Mouse (Mus musculus) brown adipose tissue, adult 24 weeks (tissue): ENCODE results near the gene Tas2r104. TPM values are rescaled to one million over a fixed set of nuclear protein-coding genes. Genes with fewer than 3 reads are reported as not detected.

ENCODE experiments used
- H3K27ac ChIP-seq: fragments of 200-500 bp; replicated peaks from 2 replicates; pipeline ENCODE4 v1.5.1; 2012; ENCODE audit warnings: low read depth, mild to moderate bottlenecking, low read length
- H3K4me1 ChIP-seq: fragments of 200-500 bp; 2 replicates; pipeline ENCODE4 v1.6.1; 2012; ENCODE audit warnings: low read length, mixed read lengths; ENCODE audit not compliant: control insufficient read depth, insufficient read depth, insufficient read length
- H3K4me3 ChIP-seq: fragments of 200-500 bp; 2 replicates; pipeline ENCODE4 v1.5.1; 2012; ENCODE audit warnings: low read depth, mild to moderate bottlenecking, low read length, moderate library complexity; ENCODE audit not compliant: insufficient read depth
- polyA plus RNA-seq: library from polyadenylated mRNA; stranded (reverse); fragments of >200 nt; gene quantifications from 2 replicates; pipeline ENCODE4 v1.2.4, GENCODE M21; 2012; ENCODE audit not compliant: missing spikeins, insufficient read depth, insufficient read length

Gene Tas2r104
- polyA plus RNA-seq = not detected in 2 replicates

DNA sequence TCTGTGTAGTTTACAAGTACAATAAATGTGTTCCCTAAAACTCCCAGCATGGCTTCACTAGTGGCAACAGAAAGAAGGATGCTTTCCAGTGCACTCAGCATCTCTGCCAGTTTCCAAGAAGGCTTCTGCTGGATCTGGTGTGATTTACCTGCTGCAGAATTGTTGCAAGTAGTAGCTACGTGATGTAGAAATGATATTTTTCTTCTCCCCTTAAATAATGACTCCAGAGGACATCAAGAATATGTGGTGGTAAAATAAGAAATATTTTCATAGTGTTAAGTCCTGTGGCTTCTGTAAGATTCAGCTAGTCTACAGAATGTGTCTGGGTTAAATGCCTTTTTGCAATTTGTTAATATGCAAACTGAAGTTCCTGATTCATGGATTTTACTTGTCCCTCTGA, at the start of gene Tas2r104:
Gene Tas2r104, minus strand, starts transcription at position 101 of the 400 bp plus-strand sequence.
- no peak within 1 kb of the TSS for H3K4me3 ChIP-seq

DNA sequence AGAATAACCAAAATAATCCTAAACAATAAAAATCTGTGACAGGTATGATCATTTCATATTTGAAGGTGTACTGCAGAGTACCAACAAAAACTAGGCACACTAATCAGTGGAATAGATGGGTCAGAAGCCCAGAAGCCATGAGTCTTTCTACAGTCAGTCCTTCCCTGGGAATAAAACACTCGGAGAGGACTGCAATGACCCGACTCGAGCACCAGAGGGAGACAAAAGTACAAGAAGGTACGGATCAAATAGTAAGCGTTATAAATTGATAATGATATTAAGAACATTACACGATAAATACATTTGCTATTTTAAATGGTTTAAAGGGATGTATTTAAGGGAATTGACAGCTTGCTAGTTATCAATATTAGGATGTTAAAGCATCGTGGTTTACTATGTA, 27.3 kb upstream of the Tas2r104 start:
- Histone ChIP-seq H3K4me3 (no peak overlapping the region), H3K4me1 (no peaks in the 10 kb centered on the region), H3K27ac (no peak overlapping the region)

More for the DNA sequence above, at the start of gene Tas2r104:
- H3K27ac ChIP-seq = no peak within 1 kb of the TSS
- no peaks in the 10 kb centered on the region for H3K4me1 ChIP-seq

DNA sequence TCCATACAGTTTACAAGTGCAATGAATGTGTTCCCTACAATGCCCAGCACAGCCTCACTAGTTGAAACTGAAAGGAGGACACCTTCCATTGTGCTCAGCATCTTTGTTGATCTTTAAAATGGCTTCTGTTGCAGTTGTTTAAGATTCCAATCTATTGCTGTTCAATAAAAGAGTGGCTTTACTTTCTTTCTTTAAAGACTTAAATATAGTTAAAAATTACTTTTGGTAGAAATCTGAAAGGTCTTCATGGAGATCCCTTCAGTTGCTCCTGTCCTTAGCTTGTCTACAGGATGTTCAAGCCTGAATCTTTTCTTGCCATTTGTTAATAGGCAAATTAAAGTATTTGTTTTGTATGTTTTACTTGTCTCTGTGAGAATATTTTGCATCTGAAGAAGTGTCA, 4.4 kb upstream of the Tas2r104 start, which contains the start of gene Tas2r114:
Gene Tas2r114, minus strand, starts transcription at position 101 of the 400 bp plus-strand sequence.
- no peaks in the 10 kb centered on the region for H3K4me1 ChIP-seq
- no peak within 1 kb of the TSS for H3K4me3 ChIP-seq
- H3K27ac ChIP-seq = no peak within 1 kb of the TSS

DNA sequence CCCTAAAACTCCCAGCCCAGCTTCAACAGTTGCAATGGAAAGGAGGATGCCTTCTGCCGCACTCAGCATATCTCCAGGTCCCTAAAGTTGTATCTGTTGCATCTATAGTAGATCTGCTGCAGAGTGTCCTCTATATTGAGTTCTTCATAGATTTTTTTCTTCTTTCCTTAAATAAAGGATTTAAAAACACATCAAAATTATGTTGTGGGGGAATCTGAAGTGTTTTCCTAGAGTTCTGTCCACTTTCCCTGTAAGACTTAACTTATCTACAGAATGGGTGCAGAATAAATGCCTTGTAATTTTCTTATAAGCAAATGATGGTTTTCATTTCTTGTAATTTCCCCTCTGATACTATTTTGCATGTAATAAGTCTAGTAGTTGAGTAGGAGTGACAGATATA, 1.9 kb upstream of the Tas2r104 start, which contains the start of gene Tas2r105:
Gene Tas2r105, minus strand, starts transcription at position 101 of the 400 bp plus-strand sequence.
- Histone ChIP-seq H3K4me3 (no peak within 1 kb of the TSS), H3K27ac (no peak within 1 kb of the TSS), H3K4me1 (no peaks in the 10 kb centered on the region)

DNA sequence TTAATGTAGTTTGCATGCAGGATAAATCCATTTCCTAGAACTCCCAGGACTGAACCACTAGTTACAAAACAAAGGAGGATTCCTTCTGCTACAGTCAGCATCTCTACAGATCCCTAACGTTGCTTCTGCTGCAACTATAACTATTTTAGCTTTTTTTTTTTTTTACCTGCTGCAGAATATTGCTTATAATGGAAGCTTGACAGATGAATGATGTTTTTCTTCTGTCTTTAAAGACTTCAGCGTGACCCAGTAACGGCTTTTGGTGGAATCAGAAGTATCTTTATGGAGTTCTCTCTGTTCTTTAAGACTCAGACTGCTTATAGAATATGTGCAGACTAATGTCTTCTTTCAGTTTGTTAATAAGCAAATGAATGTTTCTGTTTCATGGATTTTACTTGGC, 6.8 kb downstream of the Tas2r104 start, which contains the start of gene Tas2r106:
Gene Tas2r106, minus strand, starts transcription at position 101 of the 400 bp plus-strand sequence.
- Histone ChIP-seq H3K27ac (no peak within 1 kb of the TSS), H3K4me3 (no peak within 1 kb of the TSS), H3K4me1 (no peaks in the 10 kb centered on the region)

DNA sequence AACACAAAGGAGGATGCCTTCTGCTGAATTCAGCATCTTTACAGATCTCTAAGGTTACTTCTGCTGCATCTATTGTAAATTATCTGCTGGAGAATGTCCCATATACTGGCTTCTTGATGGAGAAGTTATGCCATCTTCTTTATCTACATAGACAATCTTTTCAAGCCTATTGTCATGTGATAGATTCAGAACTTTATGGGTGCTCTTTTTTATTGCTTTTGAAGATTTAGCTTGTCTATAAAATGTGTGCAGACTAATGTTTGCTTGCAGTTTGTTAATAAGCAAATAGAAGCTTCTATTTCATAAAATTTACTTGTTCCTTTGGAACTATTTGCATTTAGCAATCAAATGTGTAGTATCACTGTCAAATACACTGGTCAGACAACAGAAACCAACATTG, 25.5 kb downstream of the Tas2r104 start, which contains the start of gene Tas2r107:
Gene Tas2r107, minus strand, starts transcription at position 101 of the 400 bp plus-strand sequence.
- Histone ChIP-seq H3K27ac (no peak within 1 kb of the TSS), H3K4me3 (no peak within 1 kb of the TSS), H3K4me1 (no peaks in the 10 kb centered on the region)

Other genes with a start within 250 kb of the Tas2r104 start
- not detected in 2 replicates for gene 5430401F13Rik, start 199.3 kb downstream of the Tas2r104 start, polyA plus RNA-seq
- not detected in 2 replicates for gene Gm6619, start 199.3 kb downstream of the Tas2r104 start, polyA plus RNA-seq
- not detected in 2 replicates for gene Tas2r130, start 54.8 kb downstream of the Tas2r104 start, polyA plus RNA-seq
- not detected in 2 replicates for gene Tas2r107, start 25.6 kb downstream of the Tas2r104 start, polyA plus RNA-seq
- not detected in 2 replicates for gene Tas2r106, start 6.9 kb downstream of the Tas2r104 start, polyA plus RNA-seq
- not detected in 2 replicates for gene Tas2r105, start 1.8 kb upstream of the Tas2r104 start, polyA plus RNA-seq
- gene Tas2r114, start 4.3 kb upstream of the Tas2r104 start, polyA plus RNA-seq = not detected in 2 replicates